Mouse (Mus musculus): Measurements from ENCODE around the gene T2. TPM values are rescaled to one million over a fixed set of nuclear protein-coding genes. Genes with fewer than 3 reads are reported as not detected.
A peak's percentile ranks its signal among the peaks of the same experiment; 100 is the strongest.

T2 gene
- polyA plus RNA-seq, 1 experiment from 2014 or later: 0.50 TPM

- ATAC-seq (replicated peaks; ENCODE audit: low FRiP score, low read depth) (no peak), DNase-seq (ENCODE audit: low spot score) (no peak)
- TF ChIP-seq CTCF (IDR thresholded peaks at IDR 0.05; ENCODE audit: low read depth): no peak
Observed at GRCm38 (mm10) chr17:8433978-8434960, 78.5 kb downstream of the T2 start, which contains the start of gene T. Gene T (plus strand): TSS chr17:8434423.

GRCm38 (mm10) chr17:8436184-8436583 is 80.4 kb downstream of the T2 start:
- DNase-seq (ENCODE audit: low spot score): no peak
- Histone ChIP-seq H3K4me2 (ENCODE audit: low read length) (no peak overlapping the region), H3K9me3 (replicated peaks; ENCODE audit: low read length) (no peaks in the 10 kb centered on the region), H3K4me3 (replicated peaks; ENCODE audit: low read depth, low read length) (no peak overlapping the region), H3K27ac (no peak overlapping the region), H3K36me3 (ENCODE audit: insufficient read depth, low read length) (no peaks in the 10 kb centered on the region), H3K27me3 (ENCODE audit: insufficient read depth, low read length) (peaks cover 64% of the 10 kb centered on the region), H3K9ac (ENCODE audit: low read depth, low read length) (no peak overlapping the region), H3K4me1 (replicated peaks; ENCODE audit: insufficient read depth, low read length) (peaks cover 12% of the 10 kb centered on the region; the same call in 1 of the 2 replicates)
- 56% methylated on average over 7 of the region's 7 CpGs for WGBS
- TF ChIP-seq CTCF (IDR thresholded peaks at IDR 0.05; ENCODE audit: low read depth): no peak
- no peak for ATAC-seq (replicated peaks; ENCODE audit: low FRiP score, low read depth)

More at GRCm38 (mm10) chr17:8433978-8434960, 78.5 kb downstream of the T2 start, which contains the start of gene T:
- H3K4me2 ChIP-seq (ENCODE audit: low read length): peak within 1 kb of the TSS; percentile 45
- H3K36me3 ChIP-seq (ENCODE audit: insufficient read depth, low read length): no peaks in the 10 kb centered on the region
- no peak within 1 kb of the TSS for H3K9ac ChIP-seq (ENCODE audit: low read depth, low read length)
- H3K27me3 ChIP-seq (ENCODE audit: insufficient read depth, low read length): peaks cover 83% of the 10 kb centered on the region
- peak within 1 kb of the TSS; percentile 15; the same call in 1 of the 2 replicates for H3K4me3 ChIP-seq (replicated peaks; ENCODE audit: low read depth, low read length)
- no peaks in the 10 kb centered on the region for H3K9me3 ChIP-seq (replicated peaks; ENCODE audit: low read length)
- peaks cover 12% of the 10 kb centered on the region; the same call in 1 of the 2 replicates for H3K4me1 ChIP-seq (replicated peaks; ENCODE audit: insufficient read depth, low read length)
- H3K27ac ChIP-seq: no peak within 1 kb of the TSS
- 1% methylated on average over 65 of the region's 65 CpGs for WGBS

GRCm38 (mm10) chr17:8444062-8444461 is 88.3 kb downstream of the T2 start:
- ATAC-seq (replicated peaks; ENCODE audit: low FRiP score, low read depth): no peak
- H3K4me1 ChIP-seq (replicated peaks; ENCODE audit: insufficient read depth, low read length): no peaks in the 10 kb centered on the region
- TF ChIP-seq CTCF (IDR thresholded peaks at IDR 0.05; ENCODE audit: low read depth): peak; percentile 34; the same call in 1 of the 2 replicates
- H3K4me3 ChIP-seq (replicated peaks; ENCODE audit: low read depth, low read length): no peak overlapping the region
- WGBS: 67% methylated on average over 3 of the region's 3 CpGs
- H3K27ac ChIP-seq: no peak overlapping the region
- no peaks in the 10 kb centered on the region for H3K36me3 ChIP-seq (ENCODE audit: insufficient read depth, low read length)
- H3K4me2 ChIP-seq (ENCODE audit: low read length): no peak overlapping the region
- DNase-seq (ENCODE audit: low spot score): no peak
- H3K9me3 ChIP-seq (replicated peaks; ENCODE audit: low read length): no peaks in the 10 kb centered on the region
- no peaks in the 10 kb centered on the region for H3K27me3 ChIP-seq (ENCODE audit: insufficient read depth, low read length)
- no peak overlapping the region for H3K9ac ChIP-seq (ENCODE audit: low read depth, low read length)

GRCm38 (mm10) chr17:8447676-8448192 is 91.9 kb downstream of the T2 start:
- H3K4me2 ChIP-seq (ENCODE audit: low read length): no peak overlapping the region
- no peaks in the 10 kb centered on the region for H3K9me3 ChIP-seq (replicated peaks; ENCODE audit: low read length)
- ATAC-seq (replicated peaks; ENCODE audit: low FRiP score, low read depth) (no peak), DNase-seq (ENCODE audit: low spot score) (peak; percentile 35)
- no peak for TF ChIP-seq CTCF (IDR thresholded peaks at IDR 0.05; ENCODE audit: low read depth)
- H3K4me1 ChIP-seq (replicated peaks; ENCODE audit: insufficient read depth, low read length): no peaks in the 10 kb centered on the region
- no peaks in the 10 kb centered on the region for H3K27me3 ChIP-seq (ENCODE audit: insufficient read depth, low read length)
- H3K27ac ChIP-seq: no peak overlapping the region
- 7% methylated on average over 9 of the region's 9 CpGs for WGBS
- H3K9ac ChIP-seq (ENCODE audit: low read depth, low read length): no peak overlapping the region
- H3K36me3 ChIP-seq (ENCODE audit: insufficient read depth, low read length): no peaks in the 10 kb centered on the region
- no peak overlapping the region for H3K4me3 ChIP-seq (replicated peaks; ENCODE audit: low read depth, low read length)

- Histone ChIP-seq H3K27me3 (ENCODE audit: insufficient read depth, low read length) (no peaks in the 10 kb centered on the region), H3K36me3 (ENCODE audit: insufficient read depth, low read length) (no peaks in the 10 kb centered on the region), H3K27ac (no peak overlapping the region), H3K4me2 (ENCODE audit: low read length) (no peak overlapping the region), H3K9me3 (replicated peaks; ENCODE audit: low read length) (no peaks in the 10 kb centered on the region), H3K4me3 (replicated peaks; ENCODE audit: low read depth, low read length) (no peak overlapping the region), H3K4me1 (replicated peaks; ENCODE audit: insufficient read depth, low read length) (no peaks in the 10 kb centered on the region), H3K9ac (ENCODE audit: low read depth, low read length) (no peak overlapping the region)
- peak; percentile 51 for TF ChIP-seq CTCF (IDR thresholded peaks at IDR 0.05; ENCODE audit: low read depth)
- ATAC-seq (replicated peaks; ENCODE audit: low FRiP score, low read depth) (no peak), DNase-seq (ENCODE audit: low spot score) (no peak)
- 70% methylated on average over 3 of the region's 3 CpGs for WGBS
Observed at GRCm38 (mm10) chr17:8448324-8448723, 92.5 kb downstream of the T2 start.

- Histone ChIP-seq H3K4me3 (replicated peaks; ENCODE audit: low read depth, low read length) (no peak overlapping the region), H3K9ac (ENCODE audit: low read depth, low read length) (no peak overlapping the region), H3K4me2 (ENCODE audit: low read length) (no peak overlapping the region), H3K9me3 (replicated peaks; ENCODE audit: low read length) (no peaks in the 10 kb centered on the region), H3K27ac (no peak overlapping the region), H3K4me1 (replicated peaks; ENCODE audit: insufficient read depth, low read length) (no peaks in the 10 kb centered on the region), H3K36me3 (ENCODE audit: insufficient read depth, low read length) (no peaks in the 10 kb centered on the region), H3K27me3 (ENCODE audit: insufficient read depth, low read length) (no peaks in the 10 kb centered on the region)
- ATAC-seq (replicated peaks; ENCODE audit: low FRiP score, low read depth) (peak; percentile 59; the same call in 1 of the 2 replicates), DNase-seq (ENCODE audit: low spot score) (peak; percentile 52)
- no peak for TF ChIP-seq CTCF (IDR thresholded peaks at IDR 0.05; ENCODE audit: low read depth)
- WGBS: 24% methylated on average over 6 of the region's 6 CpGs
Observed at GRCm38 (mm10) chr17:8455196-8455595, 99.4 kb downstream of the T2 start.
